Mouse (Mus musculus) liver, postnatal 0 days (tissue): ENCODE results near the gene Rsph9.

Source experiments
- CTCF ChIP-seq: sonication (generic); IDR thresholded peaks from 2 replicates; pipeline ENCODE4 v1.5.1; 2016; ENCODE audit warnings: antibody characterized with exemption, low read depth
- EP300 ChIP-seq: IDR thresholded peaks from 2 replicates; pipeline ENCODE4 v1.6.1; 2016; ENCODE audit warnings: antibody characterized with exemption, low read depth, mild to moderate bottlenecking

GRCm38 (mm10) chr17:46139872-46140271 is 4.1 kb downstream of the Rsph9 start:
- no peak for TF ChIP-seq CTCF
- TF ChIP-seq EP300, result no peak
